Mouse (Mus musculus): ENCODE measurements around the gene Phldb3. TPM values are rescaled to one million over a fixed set of nuclear protein-coding genes. Genes with fewer than 3 reads are reported as not detected.

Gene Phldb3
- polyA plus RNA-seq, 1 experiment from 2014 or later, result 0.15 TPM

GRCm38 (mm10) chr7:24637046-24637445 lies 26.5 kb downstream of the Phldb3 start:
- WGBS, result 5% methylated on average over 18 of the region's 18 CpGs
- Histone ChIP-seq H3K4me3 (ENCODE audit: low read length) (no peak overlapping the region), H3K27ac (ENCODE audit: low read length) (no peak overlapping the region), H3K9me3 (ENCODE audit: control insufficient read depth, low read length) (no peaks in the 10 kb centered on the region), H3K4me1 (replicated peaks; ENCODE audit: control insufficient read depth, insufficient read depth, low read length) (peaks cover 2% of the 10 kb centered on the region; the same call in 1 of the 2 replicates), H3K27me3 (ENCODE audit: control insufficient read depth, insufficient read depth, low read depth, low read length) (peaks cover 48% of the 10 kb centered on the region), H3K4me2 (ENCODE audit: low read depth, low read length) (no peak overlapping the region), H3K36me3 (ENCODE audit: control insufficient read depth, insufficient read depth, low read length) (no peaks in the 10 kb centered on the region), H3K9ac (ENCODE audit: low read length) (no peak overlapping the region)
- no peak for ATAC-seq (ENCODE audit: low read depth)

GRCm38 (mm10) chr7:24638026-24638856 lies 27.7 kb downstream of the Phldb3 start:
- H3K4me3 ChIP-seq (ENCODE audit: low read length), result peak overlapping the region; percentile 50
- ATAC-seq (ENCODE audit: low read depth), result peak; percentile 53

GRCm38 (mm10) chr7:24640450-24640849 lies 29.9 kb downstream of the Phldb3 start:
- Histone ChIP-seq H3K4me2 (ENCODE audit: low read depth, low read length) (no peak overlapping the region), H3K36me3 (ENCODE audit: control insufficient read depth, insufficient read depth, low read length) (no peaks in the 10 kb centered on the region), H3K4me3 (ENCODE audit: low read length) (no peak overlapping the region), H3K9me3 (ENCODE audit: control insufficient read depth, low read length) (no peaks in the 10 kb centered on the region), H3K4me1 (replicated peaks; ENCODE audit: control insufficient read depth, insufficient read depth, low read length) (peaks cover 2% of the 10 kb centered on the region; the same call in 1 of the 2 replicates), H3K27ac (ENCODE audit: low read length) (no peak overlapping the region), H3K9ac (ENCODE audit: low read length) (no peak overlapping the region), H3K27me3 (ENCODE audit: control insufficient read depth, insufficient read depth, low read depth, low read length) (peaks cover 48% of the 10 kb centered on the region)
- ATAC-seq (ENCODE audit: low read depth), result no peak
- WGBS, result 62% methylated on average over 13 of the region's 13 CpGs

More at GRCm38 (mm10) chr7:24638026-24638856, 27.7 kb downstream of the Phldb3 start:
- H3K9me3 ChIP-seq (ENCODE audit: control insufficient read depth, low read length), result no peaks in the 10 kb centered on the region
- H3K4me1 ChIP-seq (replicated peaks; ENCODE audit: control insufficient read depth, insufficient read depth, low read length), result peaks cover 2% of the 10 kb centered on the region; the same call in 1 of the 2 replicates
- H3K27ac ChIP-seq (ENCODE audit: low read length), result no peak overlapping the region
- peaks cover 48% of the 10 kb centered on the region for H3K27me3 ChIP-seq (ENCODE audit: control insufficient read depth, insufficient read depth, low read depth, low read length)
- H3K36me3 ChIP-seq (ENCODE audit: control insufficient read depth, insufficient read depth, low read length), result no peaks in the 10 kb centered on the region
- H3K4me2 ChIP-seq (ENCODE audit: low read depth, low read length), result peak overlapping the region; percentile 93
- peak overlapping the region; percentile 58 for H3K9ac ChIP-seq (ENCODE audit: low read length)
- WGBS, result 2% methylated on average over 35 of the region's 35 CpGs

GRCm38 (mm10) chr7:24642491-24642890 lies 31.9 kb downstream of the Phldb3 start:
- ATAC-seq (ENCODE audit: low read depth), result no peak
- Histone ChIP-seq H3K36me3 (ENCODE audit: control insufficient read depth, insufficient read depth, low read length) (no peaks in the 10 kb centered on the region), H3K4me3 (ENCODE audit: low read length) (no peak overlapping the region), H3K4me2 (ENCODE audit: low read depth, low read length) (no peak overlapping the region), H3K27me3 (ENCODE audit: control insufficient read depth, insufficient read depth, low read depth, low read length) (peaks cover 31% of the 10 kb centered on the region), H3K9me3 (ENCODE audit: control insufficient read depth, low read length) (no peaks in the 10 kb centered on the region), H3K4me1 (replicated peaks; ENCODE audit: control insufficient read depth, insufficient read depth, low read length) (peaks cover 2% of the 10 kb centered on the region; the same call in 1 of the 2 replicates), H3K27ac (ENCODE audit: low read length) (no peak overlapping the region), H3K9ac (ENCODE audit: low read length) (no peak overlapping the region)
- WGBS, result 12% methylated on average over 9 of the region's 9 CpGs

- H3K4me2 ChIP-seq (ENCODE audit: low read depth, low read length), result no peak overlapping the region
- H3K27me3 ChIP-seq (ENCODE audit: control insufficient read depth, insufficient read depth, low read depth, low read length), result peaks cover 13% of the 10 kb centered on the region
- no peaks in the 10 kb centered on the region for H3K4me1 ChIP-seq (replicated peaks; ENCODE audit: control insufficient read depth, insufficient read depth, low read length)
- no peak overlapping the region for H3K4me3 ChIP-seq (ENCODE audit: low read length)
- no peak overlapping the region for H3K9ac ChIP-seq (ENCODE audit: low read length)
- H3K36me3 ChIP-seq (ENCODE audit: control insufficient read depth, insufficient read depth, low read length), result no peaks in the 10 kb centered on the region
- no peak for ATAC-seq (ENCODE audit: low read depth)
- WGBS, result 75% methylated on average over 6 of the region's 6 CpGs
- H3K27ac ChIP-seq (ENCODE audit: low read length), result no peak overlapping the region
- H3K9me3 ChIP-seq (ENCODE audit: control insufficient read depth, low read length), result no peaks in the 10 kb centered on the region
These were observed 33.9 kb downstream of the Phldb3 start for GRCm38 (mm10) chr7:24644492-24644891.

- Histone ChIP-seq H3K4me2 (ENCODE audit: low read depth, low read length) (no peak overlapping the region), H3K36me3 (ENCODE audit: control insufficient read depth, insufficient read depth, low read length) (no peaks in the 10 kb centered on the region), H3K27me3 (ENCODE audit: control insufficient read depth, insufficient read depth, low read depth, low read length) (peaks cover 8% of the 10 kb centered on the region), H3K4me3 (ENCODE audit: low read length) (no peak overlapping the region), H3K27ac (ENCODE audit: low read length) (no peak overlapping the region), H3K9ac (ENCODE audit: low read length) (no peak overlapping the region), H3K4me1 (replicated peaks; ENCODE audit: control insufficient read depth, insufficient read depth, low read length) (no peaks in the 10 kb centered on the region), H3K9me3 (ENCODE audit: control insufficient read depth, low read length) (no peaks in the 10 kb centered on the region)
- WGBS, result 65% methylated on average over 7 of the region's 7 CpGs
- ATAC-seq (ENCODE audit: low read depth), result no peak
These were observed 34.4 kb downstream of the Phldb3 start for GRCm38 (mm10) chr7:24644996-24645395.

GRCm38 (mm10) chr7:24646486-24646885 lies 35.9 kb downstream of the Phldb3 start:
- 68% methylated on average over 7 of the region's 7 CpGs for WGBS

GRCm38 (mm10) chr7:24653681-24654080 lies 43.1 kb downstream of the Phldb3 start:
- peak; percentile 26; the same call in 1 of the 2 replicates for ATAC-seq (ENCODE audit: low read depth)
- H3K27me3 ChIP-seq (ENCODE audit: control insufficient read depth, insufficient read depth, low read depth, low read length), result no peaks in the 10 kb centered on the region
- H3K4me1 ChIP-seq (replicated peaks; ENCODE audit: control insufficient read depth, insufficient read depth, low read length), result no peaks in the 10 kb centered on the region
- 21% methylated on average over 7 of the region's 7 CpGs for WGBS
- H3K9ac ChIP-seq (ENCODE audit: low read length), result no peak overlapping the region
- H3K27ac ChIP-seq (ENCODE audit: low read length), result no peak overlapping the region
- H3K36me3 ChIP-seq (ENCODE audit: control insufficient read depth, insufficient read depth, low read length), result no peaks in the 10 kb centered on the region
- H3K9me3 ChIP-seq (ENCODE audit: control insufficient read depth, low read length), result no peaks in the 10 kb centered on the region
- no peak overlapping the region for H3K4me3 ChIP-seq (ENCODE audit: low read length)
- H3K4me2 ChIP-seq (ENCODE audit: low read depth, low read length), result no peak overlapping the region

More at GRCm38 (mm10) chr7:24646486-24646885, 35.9 kb downstream of the Phldb3 start:
- Histone ChIP-seq H3K9me3 (ENCODE audit: control insufficient read depth, low read length) (no peaks in the 10 kb centered on the region), H3K27ac (ENCODE audit: low read length) (no peak overlapping the region), H3K27me3 (ENCODE audit: control insufficient read depth, insufficient read depth, low read depth, low read length) (no peaks in the 10 kb centered on the region; the same call in 1 of the 2 replicates), H3K4me3 (ENCODE audit: low read length) (no peak overlapping the region), H3K4me1 (replicated peaks; ENCODE audit: control insufficient read depth, insufficient read depth, low read length) (no peaks in the 10 kb centered on the region), H3K9ac (ENCODE audit: low read length) (no peak overlapping the region), H3K4me2 (ENCODE audit: low read depth, low read length) (no peak overlapping the region), H3K36me3 (ENCODE audit: control insufficient read depth, insufficient read depth, low read length) (no peaks in the 10 kb centered on the region)
- no peak for ATAC-seq (ENCODE audit: low read depth)

- no peaks in the 10 kb centered on the region for H3K27me3 ChIP-seq (ENCODE audit: control insufficient read depth, insufficient read depth, low read depth, low read length)
- peaks cover 2% of the 10 kb centered on the region; the same call in 1 of the 2 replicates for H3K9me3 ChIP-seq (ENCODE audit: control insufficient read depth, low read length)
- H3K4me1 ChIP-seq (replicated peaks; ENCODE audit: control insufficient read depth, insufficient read depth, low read length), result no peaks in the 10 kb centered on the region
- no peaks in the 10 kb centered on the region for H3K36me3 ChIP-seq (ENCODE audit: control insufficient read depth, insufficient read depth, low read length)
- no peak overlapping the region for H3K4me2 ChIP-seq (ENCODE audit: low read depth, low read length)
- WGBS, result 27% methylated on average over 12 of the region's 12 CpGs
- ATAC-seq (ENCODE audit: low read depth), result no peak
- H3K9ac ChIP-seq (ENCODE audit: low read length), result no peak overlapping the region
- no peak overlapping the region for H3K27ac ChIP-seq (ENCODE audit: low read length)
- H3K4me3 ChIP-seq (ENCODE audit: low read length), result no peak overlapping the region
These were observed 49.3 kb downstream of the Phldb3 start for GRCm38 (mm10) chr7:24659737-24660357.

All from lung, embryonic 16.5 days (tissue).